Mouse (Mus musculus) cortical plate, adult 2 months (tissue): ENCODE results near the gene Gcdh. TPM values are rescaled to one million over a fixed set of nuclear protein-coding genes. Genes with fewer than 3 reads are reported as not detected.

Experiments used
- H3K27ac ChIP-seq: fragments of 200-500 bp; 2 replicates; pipeline ENCODE4 v1.5.1; 2012; ENCODE audit warnings: low read length, control low read depth, inconsistent platforms; ENCODE audit not compliant: insufficient read depth
- H3K4me1 ChIP-seq: fragments of 200-500 bp; 2 replicates; pipeline ENCODE4 v1.6.1; 2011; ENCODE audit warnings: low read length; ENCODE audit not compliant: control insufficient read depth, insufficient read depth
- H3K4me3 ChIP-seq: fragments of 200-500 bp; 2 replicates; pipeline ENCODE4 v1.5.1; 2011; ENCODE audit warnings: mild to moderate bottlenecking, low read length, control low read depth; ENCODE audit not compliant: insufficient read depth
- CTCF ChIP-seq: fragments of 200-500 bp; IDR thresholded peaks from 2 replicates; pipeline ENCODE4 v1.5.1; 2011; ENCODE audit warnings: mild to moderate bottlenecking, control low read depth, low read length; ENCODE audit not compliant: insufficient read depth; ENCODE audit errors: extremely low read depth
- POLR2A ChIP-seq: fragments of 200-500 bp; IDR thresholded peaks from 2 replicates; pipeline ENCODE4 v1.6.1; 2011; ENCODE audit warnings: mild to moderate bottlenecking, low read length, control low read depth; ENCODE audit not compliant: insufficient read depth; ENCODE audit errors: extremely low read depth
- polyA plus RNA-seq: library from polyadenylated mRNA; depleted of rRNA; stranded (reverse); fragments of >200 nt; gene quantifications from 2 replicates; pipeline ENCODE4 v1.2.3, GENCODE M21; 2012

Gcdh gene
- polyA plus RNA-seq, 1 experiment = 81.5 TPM

- no peak for TF ChIP-seq POLR2A
- TF ChIP-seq CTCF = peak; percentile 49
- no peak overlapping the region for H3K27ac ChIP-seq
Measured at GRCm38 (mm10) chr8:84902920-84903661, 9.4 kb upstream of the Gcdh start.

GRCm38 (mm10) chr8:84902367-84902919 is 8.7 kb upstream of the Gcdh start:
- Histone ChIP-seq H3K27ac (no peak overlapping the region), H3K4me1 (peaks cover 1% of the 10 kb centered on the region; the same call in 1 of the 2 replicates), H3K4me3 (peak overlapping the region; percentile 39)
- TF ChIP-seq CTCF (no peak), POLR2A (no peak)

More at GRCm38 (mm10) chr8:84902920-84903661, 9.4 kb upstream of the Gcdh start:
- Histone ChIP-seq H3K4me1 (peaks cover 1% of the 10 kb centered on the region; the same call in 1 of the 2 replicates), H3K4me3 (peak overlapping the region; percentile 39)

- Histone ChIP-seq H3K27ac (no peak within 1 kb of the TSS), H3K4me1 (peaks cover 1% of the 10 kb centered on the region; the same call in 1 of the 2 replicates), H3K4me3 (peak within 1 kb of the TSS; percentile 39)
- no peak for TF ChIP-seq POLR2A
- no peak for TF ChIP-seq CTCF
Measured at GRCm38 (mm10) chr8:84901752-84902151, 8.0 kb upstream of the Gcdh start, which contains the start of gene Klf1. Klf1 (plus strand) TSS chr8:84901928.

GRCm38 (mm10) chr8:84901071-84901470 is 7.3 kb upstream of the Gcdh start:
- Histone ChIP-seq H3K4me3 (no peak overlapping the region), H3K4me1 (peaks cover 1% of the 10 kb centered on the region; the same call in 1 of the 2 replicates), H3K27ac (no peak overlapping the region)
- TF ChIP-seq CTCF (no peak), POLR2A (no peak)

- Histone ChIP-seq H3K27ac (no peak overlapping the region), H3K4me1 (no peaks in the 10 kb centered on the region), H3K4me3 (no peak overlapping the region)
- TF ChIP-seq POLR2A (no peak), CTCF (no peak)
Measured at GRCm38 (mm10) chr8:84895963-84896362, 2.2 kb upstream of the Gcdh start.

GRCm38 (mm10) chr8:84892993-84893708 is 570 bp downstream of the Gcdh start:
- Histone ChIP-seq H3K4me3 (peak overlapping the region; percentile 55), H3K27ac (no peak overlapping the region), H3K4me1 (no peaks in the 10 kb centered on the region)
- TF ChIP-seq CTCF = no peak
- no peak for TF ChIP-seq POLR2A

- H3K4me1 ChIP-seq = no peaks in the 10 kb centered on the region
- no peak overlapping the region for H3K27ac ChIP-seq
- TF ChIP-seq CTCF = no peak
- TF ChIP-seq POLR2A = no peak
- H3K4me3 ChIP-seq = no peak overlapping the region
Measured at GRCm38 (mm10) chr8:84889141-84889540, 4.6 kb downstream of the Gcdh start.

GRCm38 (mm10) chr8:84888280-84888679 is 5.4 kb downstream of the Gcdh start:
- no peak overlapping the region for H3K4me3 ChIP-seq
- no peaks in the 10 kb centered on the region for H3K4me1 ChIP-seq
- H3K27ac ChIP-seq = no peak overlapping the region
- TF ChIP-seq POLR2A (no peak), CTCF (no peak)

- no peak overlapping the region for H3K27ac ChIP-seq
- H3K4me3 ChIP-seq = no peak overlapping the region
- TF ChIP-seq CTCF = no peak
- no peak for TF ChIP-seq POLR2A
- H3K4me1 ChIP-seq = no peaks in the 10 kb centered on the region
Measured at GRCm38 (mm10) chr8:84884728-84885127, 9.0 kb downstream of the Gcdh start.
